Mouse (Mus musculus): ENCODE results near the gene Casz1. TPM values are rescaled to one million over a fixed set of nuclear protein-coding genes. Genes with fewer than 3 reads are reported as not detected.
A peak's percentile ranks its signal among the peaks of the same experiment; 100 is the strongest.

The Casz1 gene
- polyA plus RNA-seq, 1 experiment from 2014 or later = 2.1 TPM

GRCm38 (mm10) chr4:148805811-148806747, 1.9 kb downstream of the Casz1 start:
- Histone ChIP-seq H3K9me3 (replicated peaks) (no peaks in the 10 kb centered on the region), H3K4me1 (peaks cover 81% of the 10 kb centered on the region), H3K36me3 (no peaks in the 10 kb centered on the region), H3K4me3 (peak overlapping the region; percentile 76), H3K27ac (peak overlapping the region; percentile 54; the same call in 1 of the 2 replicates), H3K27me3 (ENCODE audit: low read depth, poor library complexity, severe bottlenecking) (peaks cover 96% of the 10 kb centered on the region)
- under 1% methylated on average over 63 of the region's 64 CpGs for WGBS
- DNase-seq (ENCODE audit: low spot score) = peak; percentile 55

- Histone ChIP-seq H3K4me3 (peak overlapping the region; percentile 76), H3K9me3 (replicated peaks) (no peaks in the 10 kb centered on the region), H3K36me3 (no peaks in the 10 kb centered on the region), H3K27ac (peak overlapping the region; percentile 43; the same call in 1 of the 2 replicates), H3K4me1 (peaks cover 87% of the 10 kb centered on the region), H3K27me3 (ENCODE audit: low read depth, poor library complexity, severe bottlenecking) (peaks cover 96% of the 10 kb centered on the region)
- WGBS = 0% methylated on average over 24 of the region's 26 CpGs
- DNase-seq (ENCODE audit: low spot score) = peak; percentile 73
Measured at GRCm38 (mm10) chr4:148806836-148807235, 2.6 kb downstream of the Casz1 start.

- WGBS = 2% methylated on average over 9 of the region's 9 CpGs
- DNase-seq (ENCODE audit: low spot score) = no peak
Measured at GRCm38 (mm10) chr4:148807397-148807796, 3.2 kb downstream of the Casz1 start.

GRCm38 (mm10) chr4:148808839-148809238, 4.6 kb downstream of the Casz1 start:
- H3K27me3 ChIP-seq (ENCODE audit: low read depth, poor library complexity, severe bottlenecking) = peaks cover 96% of the 10 kb centered on the region
- no peaks in the 10 kb centered on the region for H3K9me3 ChIP-seq (replicated peaks)
- H3K4me3 ChIP-seq = no peak overlapping the region
- peaks cover 81% of the 10 kb centered on the region for H3K4me1 ChIP-seq
- DNase-seq (ENCODE audit: low spot score) = no peak
- H3K36me3 ChIP-seq = no peaks in the 10 kb centered on the region
- WGBS = 22% methylated on average over 2 of the region's 2 CpGs
- H3K27ac ChIP-seq = no peak overlapping the region

More at GRCm38 (mm10) chr4:148807397-148807796, 3.2 kb downstream of the Casz1 start:
- H3K27me3 ChIP-seq (ENCODE audit: low read depth, poor library complexity, severe bottlenecking) = peaks cover 96% of the 10 kb centered on the region
- H3K27ac ChIP-seq = no peak overlapping the region
- H3K4me1 ChIP-seq = peaks cover 91% of the 10 kb centered on the region
- no peaks in the 10 kb centered on the region for H3K9me3 ChIP-seq (replicated peaks)
- H3K4me3 ChIP-seq = peak overlapping the region; percentile 76; the same call in 1 of the 2 replicates
- H3K36me3 ChIP-seq = no peaks in the 10 kb centered on the region

GRCm38 (mm10) chr4:148810706-148811105, 6.5 kb downstream of the Casz1 start:
- 45% methylated on average over 9 of the region's 9 CpGs for WGBS
- no peak for DNase-seq (ENCODE audit: low spot score)
- H3K4me3 ChIP-seq = no peak overlapping the region
- H3K4me1 ChIP-seq = peaks cover 73% of the 10 kb centered on the region
- no peak overlapping the region for H3K27ac ChIP-seq
- no peaks in the 10 kb centered on the region for H3K36me3 ChIP-seq
- no peaks in the 10 kb centered on the region for H3K9me3 ChIP-seq (replicated peaks)
- H3K27me3 ChIP-seq (ENCODE audit: low read depth, poor library complexity, severe bottlenecking) = peaks cover 100% of the 10 kb centered on the region

- H3K27me3 ChIP-seq (ENCODE audit: low read depth, poor library complexity, severe bottlenecking) = peaks cover 100% of the 10 kb centered on the region
- H3K27ac ChIP-seq = 0 out of 2 replicates have a peak overlapping the region, but pooled peaks have one; percentile 32
- H3K36me3 ChIP-seq = no peaks in the 10 kb centered on the region
- no peaks in the 10 kb centered on the region for H3K9me3 ChIP-seq (replicated peaks)
- DNase-seq (ENCODE audit: low spot score) = peak; percentile 56
- H3K4me3 ChIP-seq = no peak overlapping the region
- H3K4me1 ChIP-seq = peaks cover 71% of the 10 kb centered on the region
- 18% methylated on average over 10 of the region's 10 CpGs for WGBS
Measured at GRCm38 (mm10) chr4:148811940-148812339, 7.7 kb downstream of the Casz1 start.

GRCm38 (mm10) chr4:148813247-148813646, 9.0 kb downstream of the Casz1 start:
- H3K36me3 ChIP-seq = no peaks in the 10 kb centered on the region
- H3K4me3 ChIP-seq = no peak overlapping the region
- 86% methylated on average over 6 of the region's 6 CpGs for WGBS
- no peaks in the 10 kb centered on the region for H3K9me3 ChIP-seq (replicated peaks)
- H3K4me1 ChIP-seq = peaks cover 62% of the 10 kb centered on the region
- H3K27ac ChIP-seq = no peak overlapping the region
- no peak for DNase-seq (ENCODE audit: low spot score)
- peaks cover 100% of the 10 kb centered on the region for H3K27me3 ChIP-seq (ENCODE audit: low read depth, poor library complexity, severe bottlenecking)

- peaks cover 29% of the 10 kb centered on the region for H3K4me1 ChIP-seq
- no peak for DNase-seq (ENCODE audit: low spot score)
- no peaks in the 10 kb centered on the region for H3K9me3 ChIP-seq (replicated peaks)
- 13% methylated on average over 14 of the region's 14 CpGs for WGBS
- peak overlapping the region; percentile 53; the same call in 1 of the 2 replicates for H3K27ac ChIP-seq
- no peaks in the 10 kb centered on the region for H3K36me3 ChIP-seq
- H3K27me3 ChIP-seq (ENCODE audit: low read depth, poor library complexity, severe bottlenecking) = peaks cover 70% of the 10 kb centered on the region
- peak overlapping the region; percentile 20 for H3K4me3 ChIP-seq
Measured at GRCm38 (mm10) chr4:148816556-148816955, 12.3 kb downstream of the Casz1 start.

- Histone ChIP-seq H3K27me3 (ENCODE audit: low read depth, poor library complexity, severe bottlenecking) (peaks cover 54% of the 10 kb centered on the region), H3K27ac (no peak overlapping the region), H3K36me3 (no peaks in the 10 kb centered on the region), H3K4me3 (no peak overlapping the region), H3K4me1 (peaks cover 24% of the 10 kb centered on the region), H3K9me3 (replicated peaks) (no peaks in the 10 kb centered on the region)
- WGBS = 97% methylated on average over 12 of the region's 12 CpGs
- DNase-seq (ENCODE audit: low spot score) = no peak
Measured at GRCm38 (mm10) chr4:148818161-148818560, 13.9 kb downstream of the Casz1 start.

GRCm38 (mm10) chr4:148820171-148820570, 15.9 kb downstream of the Casz1 start:
- 68% methylated on average over 13 of the region's 13 CpGs for WGBS
- Histone ChIP-seq H3K4me3 (no peak overlapping the region), H3K36me3 (no peaks in the 10 kb centered on the region), H3K27me3 (ENCODE audit: low read depth, poor library complexity, severe bottlenecking) (peaks cover 47% of the 10 kb centered on the region), H3K27ac (no peak overlapping the region), H3K4me1 (peaks cover 17% of the 10 kb centered on the region), H3K9me3 (replicated peaks) (no peaks in the 10 kb centered on the region)
- no peak for DNase-seq (ENCODE audit: low spot score)

GRCm38 (mm10) chr4:148823281-148823680, 19.1 kb downstream of the Casz1 start:
- Histone ChIP-seq H3K36me3 (no peaks in the 10 kb centered on the region), H3K27ac (no peak overlapping the region), H3K27me3 (ENCODE audit: low read depth, poor library complexity, severe bottlenecking) (peaks cover 41% of the 10 kb centered on the region), H3K4me3 (no peak overlapping the region), H3K9me3 (replicated peaks) (no peaks in the 10 kb centered on the region), H3K4me1 (peaks cover 16% of the 10 kb centered on the region)
- no peak for DNase-seq (ENCODE audit: low spot score)
- WGBS = 79% methylated on average over 8 of the region's 8 CpGs

- Histone ChIP-seq H3K36me3 (no peaks in the 10 kb centered on the region), H3K4me3 (no peak overlapping the region), H3K27ac (0 out of 2 replicates have a peak overlapping the region, but pooled peaks have one; percentile 30), H3K27me3 (ENCODE audit: low read depth, poor library complexity, severe bottlenecking) (peaks cover 28% of the 10 kb centered on the region), H3K4me1 (peaks cover 36% of the 10 kb centered on the region), H3K9me3 (replicated peaks) (no peaks in the 10 kb centered on the region)
- WGBS = 57% methylated on average over 7 of the region's 7 CpGs
- no peak for DNase-seq (ENCODE audit: low spot score)
Measured at GRCm38 (mm10) chr4:148830350-148830749, 26.1 kb downstream of the Casz1 start.
